Mouse (Mus musculus): ENCODE data around the gene Asb15.

Gene Asb15

DNA sequence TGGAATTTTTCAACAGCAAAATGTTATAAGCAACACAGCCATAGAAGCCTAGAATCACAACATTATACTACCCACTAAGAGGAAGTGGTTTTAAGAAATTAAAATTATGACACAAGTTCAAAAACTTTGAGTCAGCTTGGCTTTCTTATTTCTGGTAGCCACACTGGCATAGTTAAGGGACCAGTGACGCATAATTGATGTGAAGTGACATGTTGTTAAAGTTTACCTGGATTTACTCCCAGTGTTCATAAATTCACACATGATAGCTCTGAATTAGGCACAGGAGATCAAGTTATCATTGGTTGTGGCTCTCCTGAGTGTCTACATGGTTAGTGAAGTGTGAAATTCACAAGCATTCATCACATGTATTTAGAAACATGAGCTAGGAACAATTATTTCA is 36.9 kb downstream of the Asb15 start:
- no peak for DNase-seq (ENCODE audit: low read depth, low spot score)

DNA sequence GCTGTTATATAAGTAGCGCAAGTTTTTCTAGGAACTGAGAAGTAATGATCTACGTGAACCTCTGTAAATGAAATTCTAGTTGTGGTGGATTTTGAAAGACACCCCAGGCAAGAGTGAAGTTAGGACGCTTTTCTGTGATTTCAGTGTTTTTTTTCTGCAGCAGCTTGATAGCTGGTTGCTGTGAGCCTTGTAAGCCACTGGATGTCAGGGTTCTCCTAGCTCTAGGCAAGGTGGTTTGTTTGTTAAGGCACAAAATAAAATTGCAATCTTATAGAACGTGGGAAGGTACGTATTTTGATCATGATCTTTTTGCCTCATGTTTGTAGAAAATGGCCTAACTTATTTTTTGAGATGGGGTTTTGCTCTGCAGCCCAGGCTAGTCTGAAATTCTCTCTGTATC is 41.0 kb downstream of the Asb15 start:
- DNase-seq (ENCODE audit: low read depth, low spot score): peak; percentile 23

DNA sequence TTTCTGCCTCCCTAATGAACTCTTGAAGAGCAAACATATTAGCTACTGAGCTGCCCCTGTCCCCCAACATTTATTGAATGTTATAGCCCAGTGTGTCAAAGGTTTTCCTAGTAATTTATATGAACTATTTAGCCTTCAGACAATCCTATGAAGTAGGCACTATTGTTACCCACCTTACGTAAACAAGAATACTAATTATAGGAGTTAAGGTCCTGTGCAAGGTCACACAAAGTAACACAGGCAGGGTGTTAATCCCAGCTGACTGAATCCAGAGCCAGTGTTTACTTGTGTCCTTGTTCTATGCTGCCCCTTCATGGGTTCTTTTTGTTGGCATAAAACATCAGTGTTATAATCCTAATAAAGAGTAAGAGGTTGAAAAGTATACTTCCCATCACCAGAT is 41.8 kb downstream of the Asb15 start:
- DNase-seq (ENCODE audit: low read depth, low spot score): no peak

DNA sequence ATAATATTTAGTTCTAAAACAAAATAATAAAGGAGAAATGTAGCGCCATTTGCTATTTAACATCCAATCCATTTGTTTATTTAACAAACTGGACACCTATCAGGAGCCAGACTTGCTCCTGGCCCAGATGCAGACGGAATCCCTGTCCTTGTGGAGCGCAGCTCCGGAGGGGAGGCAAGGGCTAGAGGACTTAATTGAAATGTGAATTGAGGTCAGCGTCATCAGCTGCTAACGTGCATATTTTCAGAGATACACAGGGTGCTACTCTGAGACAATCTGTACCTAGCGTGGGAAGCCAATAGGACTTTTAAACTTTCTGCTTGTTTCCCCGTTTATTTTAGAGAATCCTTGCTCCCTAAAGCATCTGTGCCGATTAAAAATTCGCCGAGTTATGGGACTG is 42.3 kb downstream of the Asb15 start:
- DNase-seq (ENCODE audit: low read depth, low spot score): no peak

DNA sequence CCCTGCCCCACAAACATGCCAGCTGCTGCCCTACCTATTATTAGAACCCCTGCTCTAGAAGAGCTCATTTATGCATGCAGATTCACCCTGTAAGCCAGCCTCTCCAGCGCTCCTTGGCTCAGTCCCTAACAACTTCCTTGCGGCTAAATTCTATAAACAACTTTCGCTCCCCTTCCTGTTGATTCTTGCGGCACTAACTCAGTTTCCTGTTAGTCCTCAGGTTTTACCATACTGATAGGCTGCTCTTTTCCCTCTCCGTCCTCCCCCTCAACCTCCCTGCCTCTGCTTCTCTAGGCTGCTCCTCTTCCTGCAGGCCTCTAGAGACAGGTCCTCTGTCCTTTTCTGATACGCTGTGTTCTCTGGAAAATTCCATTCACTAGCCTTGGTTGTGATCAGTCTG is 43.2 kb downstream of the Asb15 start:
- no peak for DNase-seq (ENCODE audit: low read depth, low spot score)

DNA sequence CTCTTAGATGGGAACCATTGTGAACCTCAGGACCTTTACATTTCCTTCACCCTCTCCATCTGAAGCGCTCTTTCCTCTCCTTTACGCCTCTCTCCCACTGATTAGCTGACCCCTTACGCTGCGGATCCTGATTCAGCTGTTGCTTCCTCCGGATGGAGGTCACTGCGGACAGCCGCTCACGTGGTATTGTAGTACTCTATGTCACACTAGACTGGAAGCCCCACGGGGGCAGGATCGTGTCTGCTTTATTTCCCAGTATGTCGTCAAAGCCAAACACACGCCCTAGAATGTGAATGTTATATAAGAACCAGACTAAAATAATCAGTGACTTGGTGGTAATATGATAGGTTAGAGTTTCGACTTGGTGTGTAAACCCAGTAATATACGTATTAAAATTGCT is 44.5 kb downstream of the Asb15 start:
- no peak for DNase-seq (ENCODE audit: low read depth, low spot score)

DNA sequence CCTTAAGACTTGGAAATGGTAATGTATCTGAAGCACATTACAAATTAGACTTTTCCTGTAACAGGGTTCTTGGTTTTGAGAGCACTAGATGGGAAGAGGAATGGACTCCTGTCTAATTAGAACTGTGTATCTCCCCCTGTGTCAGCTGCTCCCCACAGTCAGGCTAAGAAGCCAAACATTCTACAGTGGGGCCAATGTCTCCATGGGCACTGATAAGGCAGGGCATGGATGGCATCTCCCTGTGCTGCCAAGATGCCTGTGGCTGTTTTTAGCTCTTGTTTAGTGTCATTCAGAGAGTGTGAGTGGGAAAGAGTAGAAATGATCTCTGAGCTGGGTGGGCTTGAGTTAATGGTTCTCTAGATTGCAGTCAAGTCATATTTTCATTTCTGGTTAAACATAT is 45.4 kb downstream of the Asb15 start:
- no peak for DNase-seq (ENCODE audit: low read depth, low spot score)

DNA sequence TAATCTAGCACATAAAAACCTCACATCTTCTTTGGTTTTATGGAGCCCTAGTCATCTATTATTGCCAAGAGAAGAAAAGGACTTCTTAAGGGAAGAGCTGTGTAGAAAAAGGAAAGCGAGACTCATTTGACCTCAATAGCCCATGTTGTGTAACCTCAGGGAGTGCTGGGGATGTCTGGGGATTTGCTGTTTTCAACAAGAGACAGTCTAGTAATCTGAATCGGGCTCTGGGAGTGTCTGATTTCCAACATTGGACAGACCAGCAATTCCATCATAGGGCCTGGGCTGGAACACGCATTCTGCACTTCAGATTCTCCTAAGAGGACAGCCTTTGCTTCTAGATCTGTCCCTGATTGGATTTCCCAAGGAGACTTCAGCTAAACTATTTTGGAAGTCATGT is 55.5 kb downstream of the Asb15 start:
- DNase-seq (ENCODE audit: low read depth, low spot score): no peak

DNA sequence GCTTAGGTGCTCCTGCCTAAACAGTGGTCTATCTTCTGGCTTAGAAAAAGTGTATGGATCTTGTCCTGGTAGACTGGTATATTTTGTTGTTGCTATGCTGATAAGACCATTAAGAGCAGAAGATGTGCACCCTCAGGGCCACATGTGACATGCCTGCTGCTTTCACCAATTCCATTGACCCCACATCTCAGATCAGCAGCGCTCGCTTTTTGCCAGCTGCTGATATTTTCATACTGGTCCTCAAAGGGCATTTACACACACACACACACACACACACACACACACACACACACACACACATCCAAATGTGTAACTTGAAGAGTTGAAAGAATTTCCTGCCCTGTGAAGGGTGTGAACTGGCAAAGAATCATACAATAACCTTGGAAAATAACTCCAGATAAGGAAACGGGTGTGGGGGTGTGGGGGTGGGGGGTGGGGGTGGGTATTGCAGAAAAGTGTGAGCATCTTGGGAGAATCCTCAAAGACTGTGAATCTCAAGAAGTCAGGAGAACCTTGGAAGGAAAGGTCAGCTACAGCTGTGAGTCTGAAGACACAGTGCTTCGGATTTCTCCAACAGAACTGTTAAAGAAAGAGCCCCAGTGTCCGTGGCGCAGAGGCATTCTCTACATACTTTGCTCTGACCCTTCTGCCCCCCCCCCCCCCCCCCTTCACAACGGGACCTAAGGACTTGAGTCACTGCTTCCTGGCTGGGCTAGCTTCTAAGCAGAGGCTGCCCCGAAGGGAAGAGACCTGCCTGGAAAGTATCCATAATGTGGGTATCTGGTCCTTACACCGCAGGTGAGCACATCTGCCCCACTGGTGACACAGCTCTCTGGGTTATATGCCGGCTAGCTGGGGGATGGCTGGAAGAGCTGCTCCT is 57.7 kb downstream of the Asb15 start:
- peak; percentile 75 for DNase-seq (ENCODE audit: low read depth, low spot score)

DNA sequence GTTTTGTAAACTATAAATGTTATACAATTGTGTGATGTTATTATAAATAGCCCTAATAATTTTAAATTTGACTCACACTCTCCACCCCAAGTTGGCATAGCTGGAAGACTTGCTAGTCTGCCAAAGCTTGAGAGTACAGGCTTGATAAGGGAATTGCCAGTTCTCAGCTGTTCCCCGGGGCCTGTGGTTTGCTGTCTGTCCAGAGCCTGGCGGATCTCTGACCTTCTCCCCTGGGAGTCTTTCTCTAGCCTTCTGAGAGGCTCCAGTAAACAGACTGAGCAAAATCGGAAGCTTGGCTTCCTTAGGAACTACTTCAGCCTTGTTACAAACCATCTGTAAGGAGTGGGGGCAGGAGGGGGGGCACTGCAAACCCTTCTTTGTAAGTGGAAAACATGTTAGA is 58.9 kb downstream of the Asb15 start:
- peak; percentile 93 for DNase-seq (ENCODE audit: low read depth, low spot score)

DNA sequence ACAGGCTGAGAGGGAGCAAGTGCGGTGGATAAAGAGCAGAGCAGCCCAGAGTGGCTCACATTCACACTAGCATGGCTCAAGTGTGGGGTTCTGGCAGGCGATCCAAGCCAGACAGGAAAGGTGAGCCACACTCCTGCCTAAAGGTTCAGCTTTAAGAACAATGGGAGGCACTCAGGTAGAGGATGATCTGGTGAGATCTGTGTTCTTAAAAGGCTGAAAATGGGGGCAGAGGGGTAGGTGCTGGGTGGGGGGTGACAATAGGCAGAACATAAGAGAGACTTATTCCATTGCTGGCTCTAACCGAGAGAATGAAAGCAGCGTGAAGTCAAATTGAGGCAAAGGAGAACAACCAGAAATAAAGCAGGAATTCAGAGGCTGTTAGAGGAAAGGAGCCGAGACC is 62.3 kb downstream of the Asb15 start:
- no peak for DNase-seq (ENCODE audit: low read depth, low spot score)

DNA sequence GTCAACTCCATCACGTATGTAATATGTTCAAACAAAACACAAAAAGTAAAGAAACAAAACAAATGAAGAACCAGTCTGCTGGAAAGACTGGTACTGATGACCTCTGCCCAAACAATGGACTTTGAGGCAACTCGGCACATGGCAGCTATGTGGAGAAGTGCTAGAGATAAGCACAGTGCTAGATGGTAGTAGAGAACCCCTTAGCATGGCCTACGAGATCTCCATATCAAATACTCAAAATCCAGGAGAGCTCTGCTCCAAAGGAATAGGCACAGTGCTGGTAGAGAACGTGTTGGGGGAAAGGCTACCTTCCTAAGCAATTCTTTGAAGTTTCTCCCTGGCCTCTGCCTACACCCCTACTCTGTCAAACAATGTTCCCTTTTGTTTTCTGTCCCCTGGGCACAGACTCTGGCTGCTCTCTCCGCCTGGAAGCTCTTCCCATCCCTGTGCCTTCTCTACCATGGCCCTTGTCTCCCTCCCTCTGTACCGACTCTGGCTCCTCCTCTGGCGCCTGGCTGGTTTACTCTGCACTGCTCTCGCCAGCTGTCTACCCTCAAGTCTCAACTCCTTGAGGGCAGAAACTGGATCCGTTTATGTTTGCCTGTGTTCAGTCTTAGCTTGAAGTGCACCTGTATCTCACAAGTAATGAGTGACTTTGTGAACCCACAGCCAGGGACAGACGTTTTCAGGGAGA is 63.7 kb downstream of the Asb15 start:
- DNase-seq (ENCODE audit: low read depth, low spot score): no peak

DNA sequence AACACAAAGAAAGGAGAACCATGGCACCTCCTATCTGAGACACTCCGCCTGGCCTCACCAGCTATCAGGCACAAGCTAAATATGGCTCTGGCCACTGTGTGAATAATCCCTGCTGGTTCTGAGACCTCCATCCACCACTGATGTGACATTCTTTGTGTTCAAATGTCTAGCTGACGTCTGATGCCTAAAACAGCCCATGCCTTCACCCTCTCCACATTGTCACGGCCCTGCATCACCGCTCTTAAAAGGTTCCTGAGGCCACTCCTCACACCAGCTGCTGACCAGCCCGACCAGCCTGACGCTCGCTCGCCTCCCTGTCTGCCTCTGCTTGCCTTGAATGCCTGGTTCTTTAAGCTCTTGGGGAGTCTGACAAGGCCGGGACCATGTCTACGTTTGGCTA is 69.6 kb downstream of the Asb15 start, which contains the start of gene Lmod2:
Gene Lmod2, plus strand, starts transcription at position 263 of the 400 bp plus-strand sequence.
- no peak for DNase-seq (ENCODE audit: low read depth, low spot score)

DNA sequence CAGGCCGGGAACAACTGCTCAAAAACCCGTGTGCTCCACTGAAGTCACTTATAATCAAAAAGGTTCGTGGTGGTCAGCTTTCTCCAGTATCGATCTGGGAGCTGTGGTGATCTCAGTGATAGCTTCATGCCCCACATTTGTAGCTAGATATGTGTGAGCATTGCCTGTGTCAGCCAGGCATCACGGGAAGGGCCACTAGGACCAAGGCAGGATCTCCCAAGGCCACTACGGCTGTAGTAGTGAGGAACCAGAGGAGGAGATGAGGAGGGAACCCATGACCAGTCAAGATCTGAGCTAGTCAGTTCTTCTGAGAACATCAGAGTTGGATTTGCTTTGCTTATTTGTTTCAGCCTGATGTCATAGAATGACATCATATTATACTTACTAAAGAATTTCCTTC is 71.2 kb downstream of the Asb15 start:
- no peak for DNase-seq (ENCODE audit: low read depth, low spot score)

DNA sequence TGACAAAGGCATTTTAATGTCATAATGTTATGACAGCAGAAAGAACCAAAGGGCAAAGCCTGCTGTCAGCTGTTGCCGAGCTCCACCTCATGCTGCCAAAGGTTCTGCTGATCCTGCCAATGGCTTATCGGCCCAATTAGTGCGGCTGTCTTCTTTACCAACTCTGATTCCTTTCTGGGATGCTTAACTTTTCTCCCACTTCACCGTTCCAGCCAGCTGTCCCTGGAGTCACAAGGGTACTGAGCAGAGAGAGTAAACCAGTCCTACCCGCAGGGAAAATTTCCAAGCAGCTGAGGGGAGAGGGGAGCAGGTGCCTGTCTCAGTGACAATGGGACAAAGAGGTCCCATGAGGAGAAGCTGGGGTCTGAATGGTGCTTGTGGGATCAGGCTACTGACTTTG is 71.7 kb downstream of the Asb15 start:
- DNase-seq (ENCODE audit: low read depth, low spot score): no peak

DNA sequence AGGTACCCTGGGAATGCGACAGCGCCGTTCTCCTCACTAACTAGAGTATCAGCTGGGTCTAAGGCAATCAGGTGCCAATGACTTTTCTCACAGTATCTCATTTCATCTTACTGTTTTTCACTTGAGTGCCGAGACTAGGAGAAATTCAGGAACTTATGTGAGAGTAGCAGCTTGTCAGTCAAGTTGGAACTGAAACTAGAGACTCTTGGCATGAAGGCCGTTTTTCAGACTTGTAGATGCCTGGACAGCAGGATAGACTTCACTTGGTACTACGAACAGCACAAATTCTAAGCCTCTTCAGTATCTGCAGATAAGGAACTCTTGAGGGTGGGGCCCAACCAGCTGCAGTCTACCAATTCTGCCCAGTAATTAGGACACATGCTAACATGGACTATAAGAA is 72.2 kb downstream of the Asb15 start:
- no peak for DNase-seq (ENCODE audit: low read depth, low spot score)

DNA sequence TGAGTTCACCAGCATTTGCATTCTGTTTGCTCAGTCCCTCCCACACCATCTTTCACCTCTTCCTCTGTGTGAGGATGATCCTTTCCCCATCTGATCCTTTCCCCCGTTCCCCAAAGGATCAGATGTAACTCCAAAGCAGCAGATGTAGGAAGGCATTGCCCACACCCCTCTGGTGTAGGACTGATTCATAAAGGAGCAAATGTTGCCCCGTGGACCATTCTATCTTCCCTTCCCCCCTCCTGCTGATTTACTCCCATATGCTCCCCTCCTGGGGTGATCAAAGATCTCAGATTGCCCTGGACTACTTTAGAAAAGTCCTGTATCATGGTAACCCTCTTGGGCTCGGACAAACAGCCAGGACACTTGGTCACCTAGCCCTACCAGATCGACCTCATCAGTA is 72.8 kb downstream of the Asb15 start:
- no peak for DNase-seq (ENCODE audit: low read depth, low spot score)

DNA sequence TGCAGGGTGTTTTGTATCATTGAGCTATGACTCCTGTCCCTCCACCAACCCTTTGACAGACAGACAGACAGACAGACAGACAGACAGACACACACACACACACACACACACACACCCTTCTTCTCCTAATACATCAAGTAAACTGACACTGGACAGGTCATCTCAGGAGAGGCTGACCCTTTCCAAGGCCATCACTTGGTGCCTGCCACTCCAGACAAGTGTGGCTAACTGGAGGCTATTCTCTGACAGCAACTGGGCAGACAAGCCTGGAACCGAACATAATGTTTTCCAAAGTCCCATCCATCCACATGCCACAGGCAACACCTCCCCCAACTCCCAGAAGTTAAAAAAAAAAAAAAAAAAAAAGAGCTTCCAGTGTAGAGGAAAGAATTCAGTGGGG is 73.7 kb downstream of the Asb15 start:
- DNase-seq (ENCODE audit: low read depth, low spot score): no peak

DNA sequence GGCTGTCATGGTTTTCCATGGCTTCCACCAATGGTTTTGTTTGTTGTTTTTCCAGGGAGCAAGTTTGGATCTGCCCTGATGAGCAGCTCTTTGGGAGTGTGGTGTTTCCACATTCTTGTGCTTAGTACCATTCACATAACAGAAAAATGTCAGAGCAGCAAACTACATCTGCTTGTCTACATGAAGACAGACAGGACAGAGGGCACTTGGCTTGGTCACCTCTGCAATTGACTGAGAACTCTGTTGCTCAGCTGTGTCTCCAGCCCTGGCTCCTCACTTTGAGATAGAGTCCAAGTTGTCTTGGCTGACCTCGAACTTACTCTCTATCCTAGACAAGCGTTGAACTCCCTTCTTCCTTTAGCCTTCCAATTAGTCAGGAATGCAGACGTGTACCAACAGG is 74.4 kb downstream of the Asb15 start:
- no peak for DNase-seq (ENCODE audit: low read depth, low spot score)

DNA sequence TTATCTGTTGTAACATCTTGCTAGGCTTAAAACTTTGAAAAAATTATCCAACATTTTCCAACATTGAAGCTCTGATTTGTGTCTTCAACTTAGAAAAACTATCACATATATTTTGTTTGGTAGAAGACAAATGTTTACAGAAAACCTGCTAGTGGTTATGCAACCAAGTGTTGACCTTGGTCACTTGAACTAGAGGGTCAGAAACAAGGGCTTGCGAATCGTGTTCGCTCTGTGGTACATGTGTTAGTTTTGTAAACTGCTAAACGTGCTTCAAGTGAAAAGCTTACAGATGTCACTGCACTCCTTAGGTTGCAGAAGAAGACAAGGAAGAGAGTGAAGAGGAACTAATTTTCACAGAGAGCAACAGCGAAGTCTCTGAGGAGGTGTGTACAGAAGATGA is 75.0 kb downstream of the Asb15 start:
- no peak for DNase-seq (ENCODE audit: low read depth, low spot score)

DNA sequence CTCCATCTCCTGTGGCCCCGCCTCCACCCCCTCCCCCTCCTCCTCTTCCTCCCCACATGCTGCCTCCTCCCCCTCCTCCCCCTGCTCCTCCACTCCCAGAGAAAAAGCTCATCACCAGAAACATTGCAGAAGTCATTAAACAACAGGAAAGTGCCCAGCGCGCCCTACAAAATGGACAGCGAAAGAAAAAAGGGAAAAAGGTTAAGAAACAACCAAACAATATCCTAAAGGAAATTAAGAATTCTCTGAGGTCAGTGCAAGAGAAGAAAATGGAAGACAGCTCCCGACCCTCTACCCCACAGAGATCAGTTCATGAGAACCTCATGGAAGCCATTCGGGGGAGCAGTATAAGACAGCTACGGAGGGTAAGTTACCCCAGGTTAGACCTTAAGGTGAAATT is 76.3 kb downstream of the Asb15 start:
- DNase-seq (ENCODE audit: low read depth, low spot score): no peak

DNA sequence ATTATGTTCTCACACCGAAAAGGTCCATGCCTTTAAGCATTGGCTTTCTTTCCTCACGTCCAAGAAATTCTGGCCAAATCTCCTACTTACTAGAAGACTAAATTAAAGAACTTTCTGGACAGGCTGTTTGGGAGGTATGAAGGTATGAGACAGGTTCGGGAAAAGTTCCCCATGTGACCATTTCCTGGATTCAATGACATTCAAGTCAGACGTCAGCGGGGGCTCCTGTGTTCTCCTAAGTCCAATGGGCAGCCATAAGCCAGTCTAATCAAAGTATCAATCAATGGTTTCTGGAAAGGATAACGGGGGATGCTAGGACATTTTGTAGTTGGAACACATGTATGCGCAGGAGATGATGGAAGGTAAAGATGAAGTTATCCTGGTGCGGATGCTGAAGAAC is 77.7 kb downstream of the Asb15 start:
- DNase-seq (ENCODE audit: low read depth, low spot score): no peak

DNA sequence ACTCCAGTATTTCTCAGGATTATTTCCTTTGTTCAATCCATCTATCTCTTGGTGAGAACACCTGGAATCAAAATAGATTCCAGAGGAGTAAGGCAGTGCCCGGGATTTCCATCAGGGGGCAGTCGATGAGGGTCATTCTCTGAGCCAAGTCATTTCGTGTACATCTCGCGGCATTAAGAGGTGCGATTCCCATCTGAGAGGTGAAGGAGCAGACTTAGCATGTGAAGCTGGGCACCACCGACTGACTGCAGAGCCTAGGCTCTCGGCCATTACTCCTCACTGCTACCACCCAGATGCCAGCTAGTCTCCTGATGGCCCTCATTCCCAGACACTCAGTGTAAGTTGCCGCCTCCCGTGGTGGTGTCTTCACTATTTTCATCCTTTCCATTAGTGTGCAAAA is 78.6 kb downstream of the Asb15 start:
- DNase-seq (ENCODE audit: low read depth, low spot score): no peak

Data from 3T3-L1 (cell line).